Mouse (Mus musculus): ENCODE measurements around the gene Noct.
"Not testable (repeated sequence)": the region's sequence is repeated elsewhere in the genome, so short reads cannot be mapped to it uniquely, and the experiment has no call there.

The Noct gene

DNA sequence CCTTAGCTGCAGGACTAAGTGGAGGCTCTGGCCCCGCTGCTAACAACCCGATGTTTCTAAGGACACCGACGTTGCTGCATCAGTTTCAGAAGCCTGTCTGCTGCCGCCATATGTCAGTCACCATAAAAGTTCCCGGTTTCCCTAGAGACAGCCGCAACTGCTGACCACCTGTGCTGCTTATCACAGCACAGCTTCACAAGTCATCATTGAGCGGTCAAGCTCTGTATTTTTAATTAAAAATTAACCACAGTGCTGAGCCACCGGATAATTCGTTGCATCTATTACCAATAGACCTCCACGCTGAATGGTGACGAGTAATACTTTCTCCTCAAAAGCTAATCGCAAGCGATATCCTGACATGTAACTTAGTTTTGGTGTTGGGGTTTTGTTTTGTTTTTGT lies 19.4 kb upstream of the Noct start:
- no peak for DNase-seq (ENCODE audit: extremely low spot score)

DNA sequence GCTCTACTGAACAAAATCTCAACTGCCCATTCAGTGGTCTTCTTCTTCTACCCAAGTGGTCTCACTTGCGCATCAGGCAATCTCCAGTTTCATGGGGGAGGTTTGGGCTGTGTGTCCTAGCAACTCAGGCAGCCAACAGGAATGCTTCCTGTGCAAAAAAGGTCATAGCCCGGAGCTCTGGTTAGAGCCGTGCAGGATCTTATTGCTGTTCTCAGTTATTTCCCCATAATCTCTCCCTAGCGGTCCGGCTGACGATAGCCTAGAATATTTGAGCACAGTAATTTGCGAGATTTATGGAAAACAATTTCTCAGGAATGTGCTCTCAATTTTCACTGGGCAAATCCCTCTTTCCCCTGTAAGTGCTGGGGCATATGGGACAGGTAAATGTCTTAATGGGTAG lies 17.7 kb upstream of the Noct start:
- DNase-seq (ENCODE audit: extremely low spot score), result no peak

DNA sequence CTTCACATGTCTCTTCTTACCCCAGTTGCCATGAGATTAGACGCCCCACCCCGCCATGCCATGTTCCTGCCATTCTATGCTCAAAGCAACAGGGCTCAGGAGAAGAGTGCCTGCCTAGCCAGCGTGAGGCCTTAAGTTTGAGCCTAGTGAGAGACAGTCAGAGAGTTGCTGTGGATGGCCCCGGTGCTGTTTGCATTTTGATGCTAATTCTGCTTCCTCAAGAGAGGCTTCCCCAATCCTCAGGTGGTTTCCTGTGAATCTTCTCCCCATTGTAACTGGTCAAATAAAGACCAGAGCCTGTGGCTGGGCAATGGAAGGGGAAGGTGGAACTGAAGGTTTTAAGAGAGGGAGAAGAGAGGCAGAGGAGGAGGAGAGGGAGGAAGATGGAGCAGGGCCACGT lies 15.6 kb upstream of the Noct start:
- no peak for DNase-seq (ENCODE audit: extremely low spot score)

DNA sequence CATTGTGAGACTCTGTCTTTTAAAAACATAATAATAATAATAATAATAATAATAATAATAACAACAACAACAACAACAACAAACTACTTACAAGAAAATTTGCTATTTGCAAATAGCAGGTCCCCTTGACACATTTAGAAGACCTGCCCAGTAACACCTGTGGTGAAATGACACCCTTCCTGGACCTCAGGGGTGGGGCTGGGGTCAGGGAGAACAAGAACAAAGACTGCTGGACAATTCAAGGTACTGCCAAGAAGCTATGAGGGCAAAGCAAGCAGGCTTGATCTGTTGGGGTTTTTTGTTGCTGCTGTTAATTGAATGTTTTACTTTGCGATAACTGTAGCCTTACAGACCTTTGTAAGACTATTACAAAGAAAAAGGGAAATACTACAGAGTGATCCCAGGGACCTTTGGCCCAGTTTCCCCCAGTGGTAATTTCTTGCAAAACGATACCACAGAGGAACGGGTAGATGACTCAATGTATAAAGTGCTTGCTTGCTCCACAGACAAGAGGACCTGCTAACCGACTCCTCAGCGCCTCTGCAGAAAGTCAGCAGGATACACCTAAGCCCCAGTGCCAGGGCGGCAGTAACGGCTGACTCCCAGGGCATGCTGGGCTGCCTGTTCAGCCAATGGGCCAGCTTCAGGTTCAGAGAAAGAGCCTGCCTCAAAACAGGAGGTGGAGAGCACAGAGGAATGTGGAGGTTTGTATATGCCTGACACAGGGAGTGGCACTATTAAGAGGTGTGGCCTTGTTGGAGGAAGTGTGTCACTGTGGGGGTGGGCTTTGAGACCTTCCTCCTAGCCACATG lies 14.5 kb upstream of the Noct start:
- no peak for DNase-seq (ENCODE audit: extremely low spot score)

DNA sequence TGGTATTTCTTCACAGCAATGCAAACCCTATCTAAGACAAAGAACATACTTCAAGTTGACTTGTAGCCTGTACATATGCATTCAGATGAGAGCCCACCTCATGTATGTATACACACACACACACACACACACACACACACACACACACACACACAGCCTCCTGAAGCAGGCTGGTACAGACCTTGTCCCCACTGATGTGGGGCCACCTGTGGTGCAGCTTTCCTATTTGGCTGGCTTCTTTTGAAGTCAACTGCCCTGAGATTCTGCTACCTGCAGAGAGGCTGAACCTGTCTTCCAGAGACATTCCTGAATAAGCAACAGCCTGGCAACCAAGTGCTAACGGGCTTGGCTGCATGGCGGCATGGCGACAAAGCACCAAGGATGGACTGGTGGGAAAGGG lies 13.8 kb upstream of the Noct start:
- DNase-seq (ENCODE audit: extremely low spot score), result no peak

DNA sequence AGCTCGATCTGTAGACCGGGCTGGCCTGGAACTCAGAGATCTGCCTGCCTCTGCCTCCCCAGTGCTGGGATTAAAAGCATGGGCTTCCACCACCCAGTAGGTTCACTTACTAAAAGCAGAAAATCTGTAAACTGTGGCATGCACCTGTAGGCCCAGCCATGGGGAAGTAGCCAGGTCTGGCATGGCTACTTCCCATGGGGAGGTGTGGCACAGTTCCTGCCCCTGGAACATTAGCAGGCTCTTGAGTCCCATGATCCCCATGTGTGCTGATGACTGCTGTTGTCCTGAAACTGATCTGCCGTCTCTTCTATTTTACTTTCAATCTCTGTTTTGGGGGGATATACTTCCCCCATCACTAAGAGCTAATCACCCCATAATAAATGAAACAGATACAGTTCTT lies 11.1 kb upstream of the Noct start:
- no peak for DNase-seq (ENCODE audit: extremely low spot score)

DNA sequence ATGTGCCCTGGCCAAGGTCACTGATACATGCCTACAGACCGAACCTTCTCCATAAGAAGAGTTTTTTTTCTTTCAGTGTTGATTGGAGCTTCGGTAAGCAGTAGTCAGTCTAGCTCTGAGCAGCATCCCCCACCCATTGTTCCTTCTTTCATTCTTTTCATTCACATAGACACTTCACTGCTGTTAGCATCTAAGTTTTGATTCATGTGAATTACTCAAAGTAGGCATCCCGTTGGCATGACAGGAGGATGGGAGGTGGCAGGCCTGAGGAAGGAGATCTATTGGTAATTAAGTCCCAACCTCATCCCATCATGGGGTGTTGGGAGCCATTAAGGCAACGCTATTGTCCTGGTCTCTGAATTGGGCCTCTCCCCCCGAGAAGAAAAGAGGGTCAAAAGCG lies 8.6 kb upstream of the Noct start:
- DNase-seq (ENCODE audit: extremely low spot score), result no peak

DNA sequence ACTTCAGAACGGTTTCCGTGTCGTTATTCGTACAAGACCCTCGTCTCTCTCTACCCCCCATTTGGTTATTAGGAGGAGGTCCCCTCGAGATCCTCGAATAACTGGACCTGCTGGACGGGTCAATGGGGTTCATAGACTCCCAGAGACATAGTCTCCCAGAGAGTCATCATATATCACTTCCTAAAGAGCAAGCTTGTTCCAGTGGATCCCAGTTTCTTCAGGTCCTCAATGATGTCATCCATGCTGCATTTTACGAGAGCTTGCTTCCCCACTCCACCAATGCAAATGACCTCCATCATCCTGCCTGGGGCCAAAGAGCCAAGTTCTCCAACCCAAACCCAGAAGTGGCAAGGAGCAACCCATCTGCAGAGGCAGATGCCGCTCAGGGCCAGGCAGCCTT lies 7.9 kb upstream of the Noct start:
- not testable (repeated sequence) for DNase-seq (ENCODE audit: extremely low spot score)

DNA sequence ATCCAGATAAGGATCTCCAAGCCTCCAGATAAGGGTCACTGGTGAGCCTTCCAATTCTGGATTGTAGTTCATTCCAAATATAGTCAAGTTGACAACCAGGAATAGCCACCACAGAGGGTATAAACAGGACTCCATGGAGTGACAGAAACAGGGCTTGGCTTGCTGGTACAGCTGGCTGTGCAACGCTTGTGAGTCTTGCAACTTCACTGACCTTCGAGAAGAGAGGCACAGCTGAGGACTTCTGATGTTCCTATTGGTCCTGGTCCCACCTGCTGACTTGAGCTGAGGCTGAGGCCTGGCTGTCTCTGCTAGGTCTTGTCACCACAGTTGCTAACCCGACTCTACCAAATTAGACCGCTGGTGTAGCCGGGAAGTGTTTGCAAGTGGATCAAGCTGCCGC lies 5.9 kb upstream of the Noct start:
- DNase-seq (ENCODE audit: extremely low spot score), result not testable (repeated sequence)

DNA sequence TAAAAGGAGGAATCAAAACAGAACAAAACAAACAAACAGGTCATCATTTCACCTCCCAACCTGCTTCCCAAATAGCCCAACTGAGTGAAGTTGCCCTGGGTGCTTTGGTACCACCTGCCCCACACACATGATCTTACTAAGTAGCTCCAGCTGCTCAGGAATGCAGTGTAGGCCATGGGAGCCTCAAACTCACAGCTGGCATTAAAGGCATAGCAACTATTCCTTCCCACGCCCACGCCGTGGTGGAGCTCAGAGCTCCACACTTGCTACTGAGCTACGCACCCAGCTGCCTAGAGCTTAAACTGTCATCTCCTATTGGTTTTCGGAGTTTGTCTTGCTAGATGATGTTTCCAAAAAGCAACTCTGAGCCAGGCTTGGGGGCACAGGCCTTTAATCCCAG lies 5.0 kb upstream of the Noct start:
- DNase-seq (ENCODE audit: extremely low spot score), result no peak

DNA sequence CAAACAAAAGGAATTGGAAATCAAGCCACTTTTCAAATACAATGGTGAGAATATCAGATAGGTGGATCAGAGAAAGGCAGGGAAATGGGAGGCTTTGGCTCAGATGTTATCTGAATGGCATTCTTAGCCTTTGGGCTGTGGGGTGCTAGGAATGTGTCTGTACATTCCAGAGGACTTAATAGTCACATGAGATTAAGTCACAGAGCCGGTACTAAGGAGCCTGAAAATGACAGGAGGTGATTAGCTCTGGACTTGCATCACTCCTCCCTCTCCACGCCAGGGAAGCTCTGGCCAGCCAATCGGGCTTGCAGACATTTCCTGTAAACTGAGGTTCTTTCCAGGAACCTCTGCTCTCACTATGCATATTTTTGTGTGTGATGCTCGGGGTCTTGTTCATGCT lies 3.4 kb upstream of the Noct start:
- no peak for DNase-seq (ENCODE audit: extremely low spot score)

DNA sequence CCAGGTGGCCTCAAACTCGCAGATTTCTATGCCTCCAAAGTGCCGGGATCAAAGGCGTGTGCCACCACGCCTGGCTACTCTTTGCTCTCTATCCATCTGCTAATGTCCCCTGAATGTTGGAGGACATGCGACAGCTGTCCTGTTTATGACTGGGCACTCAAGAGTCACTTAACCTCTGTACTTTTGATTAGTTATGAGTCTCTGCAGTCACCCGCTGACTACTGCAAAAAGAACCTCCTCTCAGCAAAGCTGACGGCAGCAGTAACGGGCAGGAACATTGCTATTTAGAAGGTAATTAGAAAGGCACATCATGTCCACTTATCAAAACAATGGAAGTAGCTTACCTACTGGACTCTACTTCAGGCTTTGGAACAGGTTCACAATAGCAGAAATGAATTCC lies 2.4 kb upstream of the Noct start:
- no peak for DNase-seq (ENCODE audit: extremely low spot score)

DNA sequence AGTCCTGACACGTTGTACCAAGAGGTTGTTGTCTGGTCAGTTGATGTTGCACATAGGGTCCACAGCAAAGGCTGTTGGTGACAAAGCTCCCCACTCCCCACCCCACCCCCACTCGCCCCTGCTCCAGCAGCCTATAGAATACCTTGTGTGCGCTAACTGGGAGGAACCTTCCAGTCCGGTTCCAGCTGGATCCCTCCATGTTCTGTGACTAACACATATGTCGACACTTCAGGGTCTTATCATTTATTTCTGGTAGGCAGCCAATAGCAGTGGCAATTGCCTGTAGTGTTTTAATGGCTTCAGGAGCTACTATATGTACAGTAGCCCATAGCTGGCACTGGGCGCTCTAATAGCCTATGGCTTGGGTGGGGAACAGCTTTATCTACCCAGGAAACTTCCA lies 1.9 kb upstream of the Noct start:
- no peak for DNase-seq (ENCODE audit: extremely low spot score)

DNA sequence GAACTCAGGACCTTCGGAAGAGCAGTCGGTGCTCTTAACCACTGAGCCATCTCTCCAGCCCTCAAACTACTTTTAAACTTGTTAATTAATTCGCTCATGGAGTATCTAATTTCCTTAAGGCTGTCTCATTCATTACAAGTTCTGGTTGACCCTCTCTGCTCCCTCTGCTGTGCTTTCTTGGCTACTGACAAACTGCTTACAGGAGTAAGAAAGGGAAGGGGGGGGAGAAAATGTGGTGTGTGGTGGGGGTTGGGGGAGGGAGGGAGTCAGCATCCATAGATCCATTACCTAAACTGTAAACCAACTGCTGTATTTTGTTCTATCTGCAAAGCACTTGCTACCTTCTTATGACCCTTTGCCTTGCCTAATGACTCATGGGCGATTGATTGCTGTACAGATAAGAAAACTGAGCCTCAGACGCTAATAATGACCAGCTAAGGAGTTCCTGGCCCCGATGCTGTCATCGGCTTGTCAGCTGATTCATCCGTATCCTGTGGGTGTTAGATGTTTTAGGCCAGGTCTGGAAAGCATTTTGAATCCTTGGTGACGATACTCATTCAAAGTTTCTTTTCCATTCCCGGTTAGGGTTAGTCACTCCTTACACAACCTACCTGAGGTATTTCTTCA lies 1.3 kb upstream of the Noct start:
- DNase-seq (ENCODE audit: extremely low spot score), result no peak

DNA sequence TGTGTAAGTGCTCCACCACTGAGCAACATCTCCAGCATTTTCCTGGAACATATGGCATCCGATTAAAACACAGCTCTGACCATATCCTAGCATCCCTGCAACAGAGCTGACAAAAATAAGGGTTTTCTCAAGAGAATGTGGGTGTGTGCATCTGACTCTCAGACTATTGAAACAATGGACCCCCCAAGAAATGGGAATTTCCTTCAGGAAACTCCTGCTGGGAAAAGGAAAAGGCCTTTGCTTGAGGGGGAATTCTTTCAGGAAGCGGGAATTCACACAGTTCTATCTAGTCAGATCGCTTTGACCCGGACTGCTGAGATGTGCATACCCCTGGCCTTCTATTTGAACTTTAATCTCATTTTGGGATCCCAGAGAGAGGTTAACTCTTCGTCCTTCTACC lies 691 bp upstream of the Noct start:
- DNase-seq (ENCODE audit: extremely low spot score), result no peak

DNA sequence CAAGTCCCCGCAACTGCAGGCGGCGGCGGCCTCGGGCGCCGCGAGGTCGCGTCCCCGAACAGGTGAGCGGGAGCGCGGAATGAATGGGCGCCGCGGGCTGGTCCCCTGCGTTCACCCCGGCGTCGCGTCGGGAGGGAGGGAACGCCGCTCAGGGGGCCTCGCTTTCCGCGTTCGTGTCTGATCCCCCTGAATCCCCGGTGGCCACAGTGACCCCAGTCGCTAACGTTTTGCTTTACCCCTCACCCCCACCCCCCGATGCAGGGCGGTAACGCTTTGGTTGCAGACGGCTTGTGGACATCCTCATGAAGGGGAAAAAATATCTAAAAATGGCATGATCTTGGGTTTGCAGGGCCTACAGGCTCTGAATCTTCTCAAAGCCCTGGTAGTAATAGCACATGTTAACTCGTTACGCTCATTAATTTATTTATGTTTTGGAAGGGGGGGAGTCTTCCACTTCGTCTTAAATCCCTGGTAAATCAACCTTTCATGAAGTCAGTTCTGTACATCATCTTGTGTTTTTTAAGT lies 1.0 kb downstream of the Noct start:
- no peak for DNase-seq (ENCODE audit: extremely low spot score)

DNA sequence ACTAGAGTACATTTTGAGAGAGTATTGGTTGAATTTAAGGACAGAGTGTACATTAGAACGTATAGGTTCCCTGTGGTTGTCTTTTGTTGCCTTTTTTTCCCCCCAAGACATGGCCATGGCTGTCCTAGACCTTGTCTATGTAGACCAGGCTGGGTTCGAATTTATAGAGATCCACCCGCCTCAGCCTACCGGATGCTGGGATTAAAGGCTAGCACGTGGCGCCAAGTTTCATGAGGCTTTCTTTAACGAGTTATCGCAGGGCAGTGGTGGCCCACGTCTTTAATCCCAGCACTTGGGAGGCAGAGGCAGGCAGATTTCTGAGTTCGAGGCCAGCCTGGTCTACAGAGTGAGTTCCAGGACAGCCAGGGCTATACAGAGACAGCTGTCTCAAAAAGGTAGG lies 1.7 kb downstream of the Noct start:
- DNase-seq (ENCODE audit: extremely low spot score), result no peak

DNA sequence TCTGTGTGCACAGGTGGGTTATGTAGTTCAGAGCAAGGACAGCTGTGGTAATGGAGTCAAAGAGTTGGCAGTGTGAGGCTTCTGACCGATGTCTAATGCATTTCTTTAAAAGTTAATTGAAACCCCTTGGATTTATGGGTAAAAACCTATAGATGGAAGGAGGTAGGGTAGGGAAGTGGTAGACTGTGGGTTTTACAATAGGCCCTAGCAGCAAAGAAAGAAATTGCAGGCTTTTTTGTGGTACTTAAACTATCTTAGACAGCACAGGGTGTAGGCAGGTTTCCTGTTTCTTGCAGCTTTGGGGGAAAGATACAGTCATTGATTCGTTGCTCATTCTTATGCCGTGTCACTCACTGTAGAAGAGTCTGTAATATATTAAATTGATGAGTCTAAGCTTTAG lies 2.4 kb downstream of the Noct start:
- DNase-seq (ENCODE audit: extremely low spot score), result no peak

DNA sequence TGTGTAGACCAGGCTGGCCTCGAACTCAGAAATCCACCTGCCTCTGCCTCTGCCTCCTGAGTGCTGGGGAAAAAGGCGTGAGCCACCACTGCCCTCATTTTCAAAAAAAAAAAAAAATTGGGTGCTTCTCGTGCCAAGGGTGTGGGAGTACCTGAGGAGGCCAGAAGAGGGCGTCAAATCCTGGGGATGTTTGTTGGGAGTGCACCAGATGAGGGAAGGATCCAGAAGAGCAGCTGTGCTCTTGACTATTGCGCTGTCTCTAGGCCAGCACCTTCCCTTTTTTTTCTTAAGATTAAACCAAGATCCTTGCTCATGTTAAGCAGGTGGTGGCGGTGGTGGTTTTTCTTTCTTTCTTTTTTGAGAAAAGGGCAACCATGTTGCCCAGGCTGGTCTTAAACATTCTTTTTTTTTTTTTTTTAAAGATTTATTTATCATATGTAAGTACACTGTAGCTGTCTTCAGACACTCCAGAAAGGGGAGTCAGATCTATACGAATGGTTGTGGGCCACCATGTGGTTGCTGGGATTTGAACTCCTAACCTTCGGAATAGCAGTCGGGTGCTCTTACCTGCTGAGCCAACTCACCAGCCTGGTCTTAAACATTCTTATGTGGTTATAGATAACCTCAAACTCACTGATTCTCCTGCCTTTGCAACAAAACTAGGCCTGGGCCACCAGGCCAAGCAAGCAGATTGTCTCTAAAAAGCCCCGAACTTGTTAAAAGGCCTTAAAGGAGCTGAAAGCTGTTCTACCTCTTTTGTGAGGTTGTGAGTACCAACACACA lies 4.0 kb downstream of the Noct start:
- no peak for DNase-seq (ENCODE audit: extremely low spot score)

DNA sequence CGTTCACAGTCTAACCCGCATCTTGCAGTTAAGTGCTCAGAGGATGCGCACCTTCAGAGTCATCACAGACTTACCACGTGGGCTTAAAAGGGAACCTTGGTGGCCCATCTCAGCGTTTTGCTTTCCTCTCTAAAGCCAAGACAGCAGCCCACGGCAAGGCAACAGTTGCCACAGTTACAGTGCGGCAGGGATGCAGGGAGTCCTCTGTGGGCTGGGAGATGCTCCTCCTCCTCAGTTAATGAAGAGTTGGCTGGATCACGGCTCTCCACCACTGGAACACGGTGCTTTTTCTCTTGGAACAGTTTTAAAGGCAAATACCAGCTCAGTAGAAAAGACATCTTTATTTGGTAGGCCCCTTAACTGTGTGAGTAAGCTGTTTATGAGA lies 4.6 kb downstream of the Noct start:
- no peak for DNase-seq (ENCODE audit: extremely low spot score)

DNA sequence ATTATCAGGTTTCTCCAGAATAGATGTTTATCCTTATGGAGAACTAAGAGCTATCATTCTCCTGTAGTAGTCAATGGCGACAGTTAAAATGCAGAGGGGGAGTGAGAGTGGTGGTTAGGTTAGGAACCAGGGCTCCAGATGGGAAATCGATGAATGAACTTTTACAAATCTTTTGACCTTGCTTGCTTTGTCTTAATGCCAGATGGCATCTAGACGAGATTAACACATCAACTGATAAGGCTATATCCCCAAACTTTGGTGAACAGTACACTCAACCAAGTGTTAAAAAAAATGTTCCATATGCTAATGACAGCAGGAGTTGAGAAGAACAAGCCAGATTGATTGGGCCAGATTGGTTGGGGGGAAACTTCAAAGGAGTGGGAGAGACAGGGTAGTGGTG lies 5.0 kb downstream of the Noct start:
- no peak for DNase-seq (ENCODE audit: extremely low spot score)

DNA sequence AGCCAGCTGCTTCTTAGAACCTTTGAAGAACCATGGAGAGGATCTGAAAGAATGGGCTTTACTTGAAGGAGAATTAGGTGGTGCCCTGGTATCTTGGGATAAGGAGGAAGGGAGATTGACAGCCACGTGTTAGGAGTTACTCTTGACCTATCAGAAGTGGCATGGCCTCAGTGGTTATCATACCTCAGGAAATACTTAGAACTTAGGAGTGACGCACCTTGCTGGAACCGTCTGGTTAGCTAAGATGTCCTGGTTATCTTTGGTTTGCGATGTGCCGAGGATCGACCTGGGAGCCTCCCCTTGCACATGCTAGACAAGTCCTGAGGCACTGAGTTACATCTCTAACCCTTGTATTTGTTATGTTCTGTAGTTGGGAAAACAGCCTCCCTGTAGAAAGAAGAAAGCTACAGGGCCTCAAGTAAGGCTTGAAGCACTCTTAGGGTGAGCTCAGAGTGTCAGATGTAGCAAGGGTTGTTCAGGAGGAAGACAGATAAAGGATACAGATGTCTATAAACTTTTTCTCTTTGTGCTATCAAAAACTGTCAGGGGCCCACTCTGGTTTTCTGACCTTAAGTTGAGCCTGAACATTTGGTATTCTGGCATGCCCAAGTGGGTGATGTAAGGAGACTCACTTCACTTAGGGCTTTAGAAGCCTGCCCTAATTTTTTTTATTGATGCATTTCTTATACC lies 6.0 kb downstream of the Noct start:
- no peak for DNase-seq (ENCODE audit: extremely low spot score)
